Mouse (Mus musculus) liver, adult 2 months (tissue): ENCODE data around the gene Catsperz. TPM values are rescaled to one million over a fixed set of nuclear protein-coding genes. Genes with fewer than 3 reads are reported as not detected.
A peak's percentile ranks its signal among the peaks of the same experiment; 100 is the strongest.

ENCODE experiments used
- DNase-seq: peaks from one replicate; pipeline ENCODE4 v3.0.0-alpha.2; 2011; ENCODE audit warnings: low read depth, low spot score; ENCODE audit errors: extremely low read depth
- H3K27ac ChIP-seq: fragments of 200-500 bp; replicated peaks from 2 replicates; pipeline ENCODE4 v1.5.1; 2012; ENCODE audit warnings: low read depth, mild to moderate bottlenecking, control low read depth, inconsistent platforms, low read length; ENCODE audit not compliant: insufficient read depth
- H3K27me3 ChIP-seq: fragments of 200-500 bp; 2 replicates; pipeline ENCODE4 v1.6.1; 2012; ENCODE audit warnings: mild to moderate bottlenecking, moderate library complexity, low read length, inconsistent platforms; ENCODE audit not compliant: control insufficient read depth, insufficient read depth
- H3K36me3 ChIP-seq: fragments of 200-500 bp; 2 replicates; pipeline ENCODE4 v1.6.1; 2012; ENCODE audit warnings: low read length, inconsistent platforms; ENCODE audit not compliant: control insufficient read depth, insufficient read depth
- H3K4me1 ChIP-seq: fragments of 200-500 bp; 2 replicates; pipeline ENCODE4 v1.6.1; 2011; ENCODE audit warnings: low read length; ENCODE audit not compliant: control insufficient read depth, insufficient read depth
- H3K4me3 ChIP-seq: fragments of 200-500 bp; 2 replicates; pipeline ENCODE4 v1.5.1; 2011; ENCODE audit warnings: low read depth, mild to moderate bottlenecking, control low read depth, low read length, moderate library complexity; ENCODE audit not compliant: insufficient read depth
- H3K79me2 ChIP-seq: fragments of 200-500 bp; 2 replicates; pipeline ENCODE4 v1.6.1; 2012; ENCODE audit warnings: inconsistent platforms, mild to moderate bottlenecking, low read length, moderate library complexity; ENCODE audit not compliant: control insufficient read depth, insufficient read depth
- H3K9ac ChIP-seq: fragments of 200-500 bp; 2 replicates; pipeline ENCODE4 v1.6.1; 2012; ENCODE audit warnings: low read depth, mild to moderate bottlenecking, control low read depth, inconsistent platforms, low read length
- CTCF ChIP-seq: fragments of 200-500 bp; IDR thresholded peaks from 2 replicates; pipeline ENCODE4 v1.5.1; 2011; ENCODE audit warnings: low read depth, low read length, control low read depth
- POLR2A ChIP-seq: fragments of 200-500 bp; IDR thresholded peaks from 2 replicates; pipeline ENCODE4 v1.6.1; 2011; ENCODE audit warnings: low read length, control low read depth; ENCODE audit not compliant: insufficient read depth; ENCODE audit errors: extremely low read depth
- WGBS: fragments of 180-500 bp; shearing (Covaris S2); methylation state at CpG from one replicate; pipeline ENCODE4 v1.1.7; 2018; 5-methylcytosine and 5-hydroxymethylcytosine counted together
- polyA plus RNA-seq: library from polyadenylated mRNA; depleted of rRNA; stranded (reverse); fragments of >200 nt; gene quantifications from 2 replicates; pipeline ENCODE4 v1.2.3, GENCODE M21; 2012
- total RNA-seq: library from RNA; depleted of rRNA; stranded (reverse); fragments of >200 nt; gene quantifications from 2 replicates; pipeline ENCODE4 v1.2.3, GENCODE M21; 2014

Gene Catsperz
- total and polyA plus RNA-seq, 2 experiments: not detected

- Histone ChIP-seq H3K9ac (peak within 1 kb of the TSS; percentile 76), H3K4me1 (peaks cover 19% of the 10 kb centered on the region), H3K79me2 (peaks cover 6% of the 10 kb centered on the region; the same call in 1 of the 2 replicates), H3K36me3 (peaks cover 17% of the 10 kb centered on the region; the same call in 1 of the 2 replicates), H3K27me3 (no peaks in the 10 kb centered on the region), H3K4me3 (peak within 1 kb of the TSS; percentile 86), H3K27ac (peak within 1 kb of the TSS; percentile 96)
- TF ChIP-seq POLR2A (peak; percentile 95), CTCF (no peak)
- peak; percentile 85 for DNase-seq
- WGBS: under 1% methylated on average over 65 of the region's 65 CpGs
Observed at GRCm38 (mm10) chr19:6909507-6910289, 15.5 kb downstream of the Catsperz start, which contains the start of the genes Trmt112 and Prdx5. TSS of gene Trmt112 (plus strand) at chr19:6909698. TSS of gene Prdx5 (minus strand) at chr19:6910106.

- Histone ChIP-seq H3K27me3 (no peaks in the 10 kb centered on the region), H3K9ac (peak overlapping the region; percentile 74), H3K27ac (peak overlapping the region; percentile 83), H3K4me1 (peaks cover 23% of the 10 kb centered on the region), H3K79me2 (peaks cover 3% of the 10 kb centered on the region; the same call in 1 of the 2 replicates), H3K4me3 (peak overlapping the region; percentile 86), H3K36me3 (peaks cover 17% of the 10 kb centered on the region; the same call in 1 of the 2 replicates)
- no peak for TF ChIP-seq CTCF
- TF ChIP-seq POLR2A: no peak
- DNase-seq: no peak
- 2% methylated on average over 11 of the region's 11 CpGs for WGBS
Observed at GRCm38 (mm10) chr19:6909021-6909420, 16.2 kb downstream of the Catsperz start.

GRCm38 (mm10) chr19:6907811-6908540, 17.2 kb downstream of the Catsperz start:
- peaks cover 13% of the 10 kb centered on the region; the same call in 1 of the 2 replicates for H3K36me3 ChIP-seq
- TF ChIP-seq POLR2A (no peak), CTCF (0 out of 2 replicates have a peak, but pooled peaks have one; percentile 5)
- peak overlapping the region; percentile 83 for H3K27ac ChIP-seq
- peaks cover 23% of the 10 kb centered on the region for H3K4me1 ChIP-seq
- 48% methylated on average over 7 of the region's 7 CpGs for WGBS
- peak overlapping the region; percentile 74 for H3K9ac ChIP-seq
- no peaks in the 10 kb centered on the region for H3K27me3 ChIP-seq
- no peaks in the 10 kb centered on the region for H3K79me2 ChIP-seq
- peak overlapping the region; percentile 86 for H3K4me3 ChIP-seq
- DNase-seq: peak; percentile 83

GRCm38 (mm10) chr19:6907094-6907493, 18.1 kb downstream of the Catsperz start:
- Histone ChIP-seq H3K79me2 (no peaks in the 10 kb centered on the region), H3K9ac (no peak overlapping the region), H3K36me3 (peaks cover 10% of the 10 kb centered on the region; the same call in 1 of the 2 replicates), H3K4me3 (no peak overlapping the region), H3K27me3 (no peaks in the 10 kb centered on the region), H3K4me1 (peaks cover 23% of the 10 kb centered on the region), H3K27ac (no peak overlapping the region)
- WGBS: 90% methylated on average over 8 of the region's 8 CpGs
- DNase-seq: no peak
- TF ChIP-seq POLR2A: no peak
- TF ChIP-seq CTCF: no peak

- Histone ChIP-seq H3K4me3 (no peak overlapping the region), H3K9ac (no peak overlapping the region), H3K27me3 (no peaks in the 10 kb centered on the region), H3K27ac (no peak overlapping the region), H3K4me1 (peaks cover 18% of the 10 kb centered on the region), H3K79me2 (no peaks in the 10 kb centered on the region), H3K36me3 (peaks cover 8% of the 10 kb centered on the region; the same call in 1 of the 2 replicates)
- 53% methylated on average over 3 of the region's 3 CpGs for WGBS
- TF ChIP-seq POLR2A (no peak), CTCF (no peak)
- DNase-seq: no peak
Observed at GRCm38 (mm10) chr19:6906199-6906598, 19.0 kb downstream of the Catsperz start.
